Mouse (Mus musculus) cerebellum, adult 18-20 months (tissue): Measurements from ENCODE around the gene Bloc1s1.
A peak's percentile ranks its signal among the peaks of the same experiment; 100 is the strongest.

Experiments
- DNase-seq, 2 experiments: peaks; one replicate each; pipeline ENCODE4 v3.0.0; 2021

Bloc1s1 gene

GRCm38 (mm10) chr10:128904812-128905211 lies 19.0 kb downstream of the Bloc1s1 start:
- no peak for DNase-seq

DNA sequence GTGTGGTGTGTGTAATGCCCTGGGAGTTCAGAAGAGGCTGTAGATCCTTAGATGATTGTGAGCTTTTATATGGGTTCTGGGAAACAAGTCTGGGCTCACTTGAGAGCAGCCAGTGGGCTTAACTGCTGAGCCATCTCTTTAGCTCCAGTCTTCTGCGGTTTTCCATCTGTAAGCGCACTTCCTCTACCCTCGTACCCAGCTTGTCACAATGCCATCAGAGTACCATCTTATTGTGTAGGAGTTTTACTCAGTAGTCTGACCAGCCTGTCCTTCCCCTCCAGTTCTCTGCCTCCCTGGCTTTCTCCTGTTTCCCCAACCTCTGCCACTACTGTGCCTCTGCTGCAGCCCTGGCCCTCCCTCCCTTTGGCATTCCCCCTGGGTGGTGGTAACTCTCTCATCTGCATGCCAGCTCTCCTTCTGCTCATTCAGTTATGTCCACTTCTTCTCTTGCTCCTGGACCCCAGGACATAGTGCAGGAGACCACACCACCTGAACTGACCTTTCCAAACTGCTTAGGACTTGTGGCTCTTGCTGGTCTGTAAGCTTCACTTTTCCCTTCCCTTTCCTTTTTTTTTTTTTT lies 21.3 kb downstream of the Bloc1s1 start:
- no peak for DNase-seq

DNA sequence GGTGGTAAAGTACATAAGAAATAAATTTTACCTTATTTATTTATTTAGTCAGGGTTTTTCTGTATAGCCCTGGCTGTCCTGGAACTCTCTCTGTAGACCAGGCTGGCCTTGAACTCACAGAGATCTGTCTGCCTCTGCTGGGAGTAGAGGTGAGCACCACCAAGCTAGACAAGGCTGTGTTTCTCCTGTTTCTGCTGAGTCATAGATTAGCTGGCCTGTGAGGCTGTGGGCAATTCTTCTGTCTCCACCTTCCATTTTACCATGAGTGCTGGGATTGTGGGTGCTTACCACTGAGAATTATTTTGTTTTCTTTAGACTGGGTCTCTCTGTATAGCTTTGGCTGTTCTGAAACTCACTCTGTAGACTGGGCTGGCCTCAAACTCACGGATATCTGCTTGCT lies 22.4 kb downstream of the Bloc1s1 start:
- no peak for DNase-seq

- no peak for DNase-seq
Observed at GRCm38 (mm10) chr10:128900698-128901097, 23.1 kb downstream of the Bloc1s1 start, which contains the start of gene Cd63. Gene Cd63, plus strand, starts transcription at chr10:128900989.

- no peak for DNase-seq
Observed at GRCm38 (mm10) chr10:128899759-128900490, 23.9 kb downstream of the Bloc1s1 start.

DNA sequence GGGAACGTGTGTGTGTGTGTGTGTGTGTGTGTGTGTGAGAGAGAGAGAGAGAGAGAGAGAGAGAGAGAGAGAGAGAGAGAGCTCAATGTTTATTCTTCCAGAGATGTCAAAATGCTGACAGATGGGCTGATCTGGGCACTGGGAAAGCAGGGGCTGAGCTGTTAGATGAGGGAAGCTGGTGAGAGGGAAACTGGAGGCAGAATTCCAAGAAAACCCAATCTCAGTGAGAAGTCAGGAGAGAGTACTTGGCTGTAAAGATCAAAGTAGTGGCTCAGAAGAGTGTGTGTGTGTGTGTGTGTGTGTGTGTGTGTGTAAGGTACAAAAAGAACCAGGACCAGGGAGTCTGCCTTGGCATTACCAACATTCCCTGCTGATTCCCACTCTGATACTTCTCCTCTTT lies 26.3 kb downstream of the Bloc1s1 start:
- DNase-seq: no peak

- no peak for DNase-seq
Observed at GRCm38 (mm10) chr10:128896807-128897206, 27.0 kb downstream of the Bloc1s1 start.

DNA sequence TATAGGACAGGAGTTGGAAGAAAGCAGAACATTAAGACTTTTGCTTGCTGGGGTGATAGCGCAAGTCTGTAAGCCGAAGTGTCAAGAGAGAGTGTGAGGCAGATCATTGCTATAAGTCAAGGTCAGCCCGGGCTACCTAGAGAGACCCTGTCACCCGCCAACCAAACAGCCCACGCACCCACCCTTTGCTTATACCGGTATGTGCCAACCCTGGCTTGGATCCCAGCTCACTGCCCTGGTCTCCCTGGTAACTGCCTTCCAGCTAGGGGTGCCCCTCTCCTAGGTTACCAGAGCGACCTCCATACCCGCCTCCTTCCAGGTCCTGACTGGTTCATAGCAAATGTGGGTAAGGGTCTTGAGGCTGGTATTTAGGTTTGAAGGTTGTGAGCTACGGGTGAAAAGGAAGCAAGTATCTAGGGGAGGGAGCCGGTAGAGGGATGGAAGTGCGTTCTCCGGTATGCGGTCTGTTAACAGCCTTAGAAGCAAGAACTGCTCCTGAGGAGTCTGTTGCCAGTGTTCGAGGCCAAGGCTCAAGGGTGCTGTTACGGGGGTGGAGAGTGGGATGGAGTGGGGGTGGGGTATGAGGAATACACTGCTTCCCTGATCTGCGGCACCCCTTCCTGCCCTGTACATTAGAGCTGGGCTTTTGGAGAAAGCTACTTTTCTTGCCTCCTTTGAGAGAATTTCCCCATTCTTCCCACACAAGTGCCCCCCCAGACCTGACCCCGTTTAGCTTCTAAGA lies 27.7 kb downstream of the Bloc1s1 start:
- no peak for DNase-seq

DNA sequence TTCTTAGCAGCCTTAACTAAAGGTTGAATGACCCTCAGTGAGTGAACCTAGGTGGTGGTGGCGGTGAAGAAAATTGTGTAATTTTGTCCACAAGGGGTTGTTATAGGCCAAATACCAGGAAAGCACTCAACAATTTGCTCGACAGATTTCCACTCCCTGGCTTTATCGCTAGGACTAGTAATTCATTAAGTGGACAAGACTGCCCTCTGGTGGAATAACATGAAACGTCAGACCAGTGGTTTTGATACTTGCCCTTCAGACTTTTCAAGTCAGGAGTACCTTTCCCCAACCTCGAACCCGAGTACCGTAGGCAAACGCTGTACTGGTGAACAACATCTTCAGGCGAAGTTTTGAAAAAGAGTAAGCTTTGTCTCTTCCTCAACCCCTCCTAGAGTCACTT lies 28.4 kb downstream of the Bloc1s1 start:
- DNase-seq: peak; percentile 76 to 79

GRCm38 (mm10) chr10:128892246-128892645 lies 31.6 kb downstream of the Bloc1s1 start:
- no peak for DNase-seq

GRCm38 (mm10) chr10:128891296-128892094 lies 32.3 kb downstream of the Bloc1s1 start, which contains the start of gene Gdf11:
Gene Gdf11, minus strand, starts transcription at chr10:128891718.
- DNase-seq: no peak

DNA sequence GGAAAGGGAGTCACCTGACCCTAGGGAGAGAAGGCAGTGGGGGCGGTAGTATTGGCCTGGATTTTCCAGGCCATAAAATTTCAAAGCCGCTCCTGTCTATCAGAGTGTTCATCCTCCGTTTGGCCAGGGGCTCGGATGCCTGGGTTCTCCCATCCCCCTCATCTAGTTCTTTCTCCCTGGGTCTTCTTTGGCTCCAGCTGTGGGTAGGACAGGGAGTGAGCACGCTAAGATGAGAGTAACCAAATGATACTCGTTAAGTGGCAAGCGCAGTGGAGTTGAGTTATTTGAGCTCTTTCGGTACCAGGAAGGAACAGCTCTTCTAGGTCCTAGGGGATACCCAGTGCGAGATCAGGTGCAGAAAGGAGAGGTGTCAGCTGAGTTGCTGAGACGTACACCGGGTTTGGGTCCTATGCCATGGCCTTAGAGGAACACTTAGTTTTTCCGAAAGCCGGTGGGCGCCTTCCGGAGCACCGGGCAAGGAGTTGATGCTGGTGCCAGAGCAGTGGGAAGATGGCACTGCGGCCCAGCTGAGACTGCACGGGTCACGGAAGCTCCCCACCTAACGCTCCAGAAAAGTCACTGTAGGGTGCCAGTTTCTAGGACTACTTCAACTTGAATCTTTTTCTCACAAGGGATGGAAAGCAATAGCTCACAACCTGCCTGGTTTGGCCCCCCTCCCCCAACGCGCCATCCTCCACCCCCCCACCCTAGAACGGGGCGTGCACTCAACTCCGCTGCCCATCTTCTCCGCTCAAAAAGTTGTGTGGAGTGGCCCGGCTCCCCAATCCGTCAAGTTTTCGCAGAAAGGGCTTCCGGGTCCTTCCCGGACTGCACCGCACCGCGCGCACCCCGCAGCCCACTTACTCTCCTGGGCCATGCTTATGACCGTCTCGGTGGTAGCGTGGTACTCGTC lies 33.2 kb downstream of the Bloc1s1 start:
- no peak for DNase-seq

DNA sequence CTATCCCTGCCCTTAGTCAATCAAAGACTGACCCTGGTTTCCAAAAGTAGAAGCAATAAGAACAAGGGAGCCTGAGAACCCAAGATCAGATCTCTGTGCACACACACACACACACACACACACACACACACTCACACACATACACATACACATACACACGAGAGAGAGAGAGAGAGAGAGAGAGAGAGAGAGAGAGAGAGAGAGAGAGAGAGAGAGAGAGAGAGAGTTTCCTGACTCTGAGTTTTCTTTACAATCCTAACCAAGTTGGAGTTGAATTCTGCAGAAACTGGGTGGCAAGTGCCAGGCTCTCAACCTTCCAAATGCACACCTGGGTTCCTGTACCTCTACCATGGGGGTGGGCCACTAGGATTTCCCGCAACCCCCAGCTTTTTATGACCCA lies 34.0 kb downstream of the Bloc1s1 start:
- no peak for DNase-seq

DNA sequence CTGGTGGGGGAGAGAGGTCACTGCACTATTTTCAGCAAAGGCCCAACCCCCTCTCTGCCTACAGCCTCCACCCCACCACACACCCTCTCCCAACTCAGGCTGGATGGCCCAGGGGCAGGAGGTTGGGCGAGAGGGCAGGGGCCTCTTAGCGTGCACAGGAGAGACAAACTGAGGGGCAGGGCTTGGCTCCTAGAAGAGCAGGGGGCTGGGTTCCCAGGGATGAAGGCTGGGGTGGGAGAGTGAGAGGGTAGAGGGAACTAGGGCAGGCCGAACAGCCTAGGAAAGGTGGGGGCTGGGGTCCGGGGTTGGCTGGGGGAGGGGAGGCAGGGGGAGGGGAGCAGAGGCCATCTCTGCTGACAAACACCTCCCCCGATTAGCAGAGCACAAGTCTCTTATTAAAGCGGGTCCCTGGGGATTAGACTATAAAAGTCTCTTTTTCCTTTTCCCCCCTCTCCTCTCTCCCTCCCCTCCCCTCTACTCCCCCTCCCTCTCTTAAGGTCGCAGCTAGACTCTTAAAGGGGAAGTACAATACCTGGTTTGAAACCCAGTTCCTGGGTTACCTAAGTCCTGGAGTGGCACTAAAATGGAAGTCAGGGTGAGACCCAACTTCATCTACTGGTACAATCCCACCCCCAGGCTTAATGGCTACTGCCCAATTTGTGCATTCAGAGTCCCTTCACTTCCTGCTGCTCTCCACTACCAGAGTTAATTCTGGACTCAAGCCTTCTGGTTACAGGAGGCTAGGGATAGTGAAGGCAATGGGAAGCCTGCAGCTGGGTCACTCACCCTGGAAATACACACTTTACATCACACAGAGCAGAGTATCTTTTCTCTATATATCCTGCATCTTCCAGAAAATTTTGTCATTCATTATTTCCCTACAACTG lies 34.7 kb downstream of the Bloc1s1 start:
- DNase-seq: no peak

- DNase-seq: no peak
Observed at GRCm38 (mm10) chr10:128882067-128882466, 41.8 kb downstream of the Bloc1s1 start.

DNA sequence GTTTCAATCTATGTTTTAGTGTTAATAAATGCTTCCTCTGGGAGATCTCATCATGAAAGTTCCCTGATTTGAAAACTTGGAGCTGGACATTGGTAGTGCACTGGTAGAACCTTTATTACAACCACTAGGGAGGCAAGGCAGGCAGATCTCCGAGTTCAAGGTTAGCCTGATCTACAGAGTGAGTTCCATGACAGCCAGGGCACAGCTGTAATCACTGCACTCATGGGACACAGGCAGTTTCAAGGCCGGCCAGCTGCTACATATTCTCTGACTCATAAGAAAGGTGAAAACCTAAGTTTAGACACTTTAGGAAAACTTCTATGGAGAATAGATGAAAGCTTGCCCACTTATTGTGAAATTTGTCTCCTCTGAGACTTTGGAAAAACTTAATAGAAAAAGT lies 45.0 kb downstream of the Bloc1s1 start:
- DNase-seq: no peak

DNA sequence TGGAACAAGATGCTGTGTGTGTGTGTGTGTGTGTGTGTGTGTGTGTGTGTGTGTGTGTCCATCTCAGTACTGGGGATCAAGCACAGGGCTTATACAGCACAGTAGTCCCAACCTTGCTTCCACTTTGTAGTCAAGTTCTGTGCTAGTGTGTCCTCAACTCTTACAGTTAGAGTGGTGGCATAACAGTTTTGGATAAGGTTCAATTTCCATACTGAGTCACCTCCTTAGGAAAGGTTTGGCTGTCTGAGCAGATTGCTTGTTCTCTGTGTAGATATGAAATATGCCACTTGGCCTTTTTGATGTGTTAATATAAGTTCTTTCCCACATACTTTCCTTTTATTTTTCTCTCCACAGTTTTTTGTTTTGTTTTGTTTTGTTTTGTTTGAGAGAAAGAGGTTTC lies 45.5 kb downstream of the Bloc1s1 start:
- no peak for DNase-seq

GRCm38 (mm10) chr10:128870341-128870740 lies 53.5 kb downstream of the Bloc1s1 start:
- no peak for DNase-seq
